Mouse (Mus musculus) erythroblast, embryonic 14.5 days (primary cell): ENCODE measurements around the gene Klhl29. TPM values are rescaled to one million over a fixed set of nuclear protein-coding genes. Genes with fewer than 3 reads are reported as not detected.

Experiments used
- H3K27me3 ChIP-seq: 2 replicates; pipeline ENCODE4 v1.6.1; 2012; ENCODE audit warnings: inconsistent platforms; ENCODE audit not compliant: control insufficient read depth
- H3K36me3 ChIP-seq: 2 replicates; pipeline ENCODE4 v1.6.1; 2012; ENCODE audit warnings: mild to moderate bottlenecking, inconsistent platforms; ENCODE audit not compliant: control insufficient read depth
- H3K4me1 ChIP-seq: 2 replicates; pipeline ENCODE4 v1.6.1; 2012; ENCODE audit warnings: inconsistent platforms; ENCODE audit not compliant: control insufficient read depth
- H3K4me3 ChIP-seq: replicated peaks from 2 replicates; pipeline ENCODE3; 2012; ENCODE audit warnings: moderate library complexity, mild to moderate bottlenecking, inconsistent platforms
- H3K9me3 ChIP-seq: 2 replicates; pipeline ENCODE4 v1.6.1; 2012; ENCODE audit warnings: low read length, inconsistent platforms, mixed read lengths; ENCODE audit not compliant: control insufficient read depth
- GATA1 ChIP-seq: IDR thresholded peaks from 2 replicates; pipeline ENCODE4 v1.6.1; 2012; ENCODE audit warnings: low read length, inconsistent platforms, mixed read lengths
- TAL1 ChIP-seq: IDR thresholded peaks from 3 replicates; pipeline ENCODE4 v1.6.1; 2012; ENCODE audit warnings: low read length, inconsistent platforms, mixed read lengths
- polyA plus RNA-seq: library from polyadenylated mRNA; stranded (reverse); fragments of >175 nt; gene quantifications from 2 replicates; pipeline ENCODE4 v1.2.3, GENCODE M21; 2012

The Klhl29 gene
- polyA plus RNA-seq, 1 experiment, result not detected

- H3K4me1 ChIP-seq, result peaks cover 8% of the 10 kb centered on the region
- H3K4me3 ChIP-seq, result no peak overlapping the region
- no peaks in the 10 kb centered on the region; the same call in 1 of the 2 replicates for H3K9me3 ChIP-seq
- no peaks in the 10 kb centered on the region for H3K36me3 ChIP-seq
- no peak for TF ChIP-seq TAL1
- TF ChIP-seq GATA1, result no peak
- H3K27me3 ChIP-seq, result no peaks in the 10 kb centered on the region
These were observed 256.2 kb downstream of the Klhl29 start for GRCm38 (mm10) chr12:5119286-5119685.

- Histone ChIP-seq H3K9me3 (no peaks in the 10 kb centered on the region; the same call in 1 of the 2 replicates), H3K27me3 (no peaks in the 10 kb centered on the region), H3K4me1 (peaks cover 8% of the 10 kb centered on the region), H3K36me3 (no peaks in the 10 kb centered on the region), H3K4me3 (no peak overlapping the region)
- TF ChIP-seq TAL1 (no peak), GATA1 (no peak)
These were observed 258.9 kb downstream of the Klhl29 start for GRCm38 (mm10) chr12:5116605-5117004.

- no peak overlapping the region for H3K4me3 ChIP-seq
- H3K4me1 ChIP-seq, result peaks cover under 1% of the 10 kb centered on the region
- H3K27me3 ChIP-seq, result no peaks in the 10 kb centered on the region
- no peaks in the 10 kb centered on the region for H3K36me3 ChIP-seq
- H3K9me3 ChIP-seq, result no peaks in the 10 kb centered on the region; the same call in 1 of the 2 replicates
- TF ChIP-seq TAL1 (no peak), GATA1 (no peak)
These were observed 260.9 kb downstream of the Klhl29 start for GRCm38 (mm10) chr12:5114631-5115030.

- H3K27me3 ChIP-seq, result no peaks in the 10 kb centered on the region
- H3K36me3 ChIP-seq, result no peaks in the 10 kb centered on the region
- no peaks in the 10 kb centered on the region for H3K4me1 ChIP-seq
- TF ChIP-seq GATA1 (no peak), TAL1 (no peak)
- H3K4me3 ChIP-seq, result no peak overlapping the region
- no peaks in the 10 kb centered on the region for H3K9me3 ChIP-seq
These were observed 264.1 kb downstream of the Klhl29 start for GRCm38 (mm10) chr12:5111343-5111742.

- no peaks in the 10 kb centered on the region for H3K4me1 ChIP-seq
- no peaks in the 10 kb centered on the region for H3K36me3 ChIP-seq
- H3K4me3 ChIP-seq, result no peak overlapping the region
- no peaks in the 10 kb centered on the region for H3K27me3 ChIP-seq
- no peaks in the 10 kb centered on the region for H3K9me3 ChIP-seq
- TF ChIP-seq GATA1 (no peak), TAL1 (no peak)
These were observed 266.9 kb downstream of the Klhl29 start for GRCm38 (mm10) chr12:5108613-5109012.

GRCm38 (mm10) chr12:5107795-5108194 is 267.7 kb downstream of the Klhl29 start:
- Histone ChIP-seq H3K4me3 (no peak overlapping the region), H3K9me3 (no peaks in the 10 kb centered on the region), H3K4me1 (no peaks in the 10 kb centered on the region), H3K36me3 (no peaks in the 10 kb centered on the region), H3K27me3 (no peaks in the 10 kb centered on the region)
- TF ChIP-seq GATA1 (no peak), TAL1 (no peak)

- Histone ChIP-seq H3K4me3 (no peak overlapping the region), H3K36me3 (no peaks in the 10 kb centered on the region), H3K4me1 (no peaks in the 10 kb centered on the region), H3K9me3 (no peaks in the 10 kb centered on the region), H3K27me3 (no peaks in the 10 kb centered on the region)
- TF ChIP-seq TAL1, result no peak
- TF ChIP-seq GATA1, result no peak
These were observed 270.9 kb downstream of the Klhl29 start for GRCm38 (mm10) chr12:5104422-5105052.

- Histone ChIP-seq H3K4me1 (no peaks in the 10 kb centered on the region), H3K9me3 (no peaks in the 10 kb centered on the region), H3K36me3 (no peaks in the 10 kb centered on the region), H3K27me3 (no peaks in the 10 kb centered on the region), H3K4me3 (no peak overlapping the region)
- TF ChIP-seq GATA1 (no peak), TAL1 (no peak)
These were observed 274.0 kb downstream of the Klhl29 start for GRCm38 (mm10) chr12:5101411-5102024.

GRCm38 (mm10) chr12:5099572-5099971 is 275.9 kb downstream of the Klhl29 start:
- TF ChIP-seq GATA1, result no peak
- no peak for TF ChIP-seq TAL1
- no peaks in the 10 kb centered on the region for H3K27me3 ChIP-seq
- no peaks in the 10 kb centered on the region for H3K36me3 ChIP-seq
- no peak overlapping the region for H3K4me3 ChIP-seq
- no peaks in the 10 kb centered on the region for H3K4me1 ChIP-seq
- no peaks in the 10 kb centered on the region for H3K9me3 ChIP-seq
